8 mouse cellular contexts compared by ENCODE assay signal in the genomic region with DNA sequence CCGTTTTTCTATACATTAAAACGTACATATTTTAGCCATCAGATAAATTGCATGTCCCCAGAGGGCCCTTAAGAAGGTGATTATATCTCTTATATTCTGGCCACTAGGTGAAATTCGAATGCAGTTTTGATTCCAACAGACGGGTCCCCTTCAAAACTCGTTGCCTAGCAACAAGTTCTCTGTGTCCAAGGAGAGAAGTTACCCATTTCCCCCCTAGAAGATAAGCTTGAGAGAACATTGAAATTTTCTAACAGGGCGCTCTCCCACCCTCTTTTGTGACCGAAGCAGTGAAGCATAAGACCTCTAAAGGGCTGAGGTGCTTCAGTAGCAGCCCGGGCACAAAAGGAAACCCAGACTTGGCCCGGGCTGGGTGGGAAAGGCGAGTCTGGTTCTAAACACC. TPM values are rescaled to one million over a fixed set of nuclear protein-coding genes. Genes with fewer than 3 reads are reported as not detected.
A peak's percentile ranks its signal among the peaks of the same experiment; 100 is the strongest.
DNase-seq lines count a peak whose midpoint lies in the region; ATAC-seq and TF ChIP-seq lines count a peak whose summit lies in the region.

A gene (plus strand): TSS at position 324 of the 400 bp plus-strand sequence.

- H3K27me3 ChIP-seq in heart, adult 2 months (ENCODE audit: control insufficient read depth, insufficient read depth, low read length), result 0 out of 2 replicates have a peak, but pooled peaks cover 1% of the 10 kb centered on the region
- peaks cover 26% of the 10 kb centered on the region for H3K27me3 ChIP-seq in E14TG2a.4 (ENCODE audit: insufficient read depth, low read length)
- H3K27me3 ChIP-seq in forebrain, embryonic 15.5 days, result peaks cover 10% of the 10 kb centered on the region; the same call in 1 of the 2 replicates
- peaks cover 22% of the 10 kb centered on the region for H3K27me3 ChIP-seq in liver, postnatal 0 days (ENCODE audit: insufficient read depth, low read length)

- no peaks in the 10 kb centered on the region for H3K79me2 ChIP-seq in heart, adult 2 months (replicated peaks; ENCODE audit: control insufficient read depth, insufficient read depth, low read length)

- DNase-seq in heart, adult 2 months, result no peak
- no peak for DNase-seq in heart, adult 9 months (ENCODE audit: low spot score in 2 of 2)
- DNase-seq in liver, postnatal 0 days, result no peak
- DNase-seq in urinary bladder, postnatal 25 days (ENCODE audit: low spot score), result no peak
- DNase-seq in gastrocnemius, postnatal 25 days, result no peak
- no peak for DNase-seq in cerebellum, adult 9-10 months

- no peak for TF ChIP-seq POLR2A in heart, adult 2 months (IDR thresholded peaks at IDR 0.05; ENCODE audit: insufficient read depth, low read depth, low read length)

- no peaks in the 10 kb centered on the region for H3K9me3 ChIP-seq in E14TG2a.4 (ENCODE audit: low read length)
- no peaks in the 10 kb centered on the region for H3K9me3 ChIP-seq in forebrain, embryonic 15.5 days
- H3K9me3 ChIP-seq in liver, postnatal 0 days (ENCODE audit: low read length), result no peaks in the 10 kb centered on the region

- no peaks in the 10 kb centered on the region for H3K4me1 ChIP-seq in heart, adult 2 months (ENCODE audit: control insufficient read depth, insufficient read depth, low read length)
- H3K4me1 ChIP-seq in E14TG2a.4 (replicated peaks; ENCODE audit: low read depth, low read length), result peaks cover 15% of the 10 kb centered on the region
- peaks cover 10% of the 10 kb centered on the region for H3K4me1 ChIP-seq in forebrain, embryonic 15.5 days
- peaks cover 6% of the 10 kb centered on the region for H3K4me1 ChIP-seq in liver, postnatal 0 days (ENCODE audit: insufficient read depth)

- 18% methylated on average over 10 of the region's 10 CpGs for WGBS in heart, adult 2 months
- 9% methylated on average over 10 of the region's 10 CpGs for WGBS in forebrain, embryonic 15.5 days
- WGBS in liver, postnatal 0 days (ENCODE audit: insufficient replicate concordance), result 22% methylated on average over 10 of the region's 10 CpGs

- intact Hi-C loops in heart, adult 2 months (cut with DNase I), result no loop called here

- peak within 1 kb of the TSS; percentile 55 for H3K9ac ChIP-seq in heart, adult 2 months (ENCODE audit: low read depth, low read length)
- H3K9ac ChIP-seq in forebrain, embryonic 15.5 days (replicated peaks), result peak within 1 kb of the TSS; percentile 50
- no peak within 1 kb of the TSS for H3K9ac ChIP-seq in liver, postnatal 0 days (replicated peaks)

- no peak for TF ChIP-seq CTCF in heart, adult 2 months (IDR thresholded peaks at IDR 0.05)
- no peak for TF ChIP-seq CTCF in E14TG2a.4 (conservative IDR thresholded peaks at IDR 0.05; ENCODE audit: low read length)
- no peak for TF ChIP-seq CTCF in liver, postnatal 0 days (IDR thresholded peaks at IDR 0.05; ENCODE audit: low read depth)

- no peak for ATAC-seq in forebrain, embryonic 15.5 days (replicated peaks)
- no peak for ATAC-seq in liver, postnatal 0 days

- no peak within 1 kb of the TSS for H3K27ac ChIP-seq in heart, adult 2 months
- H3K27ac ChIP-seq in forebrain, embryonic 15.5 days (replicated peaks), result no peak within 1 kb of the TSS
- H3K27ac ChIP-seq in liver, postnatal 0 days (ENCODE audit: low read depth), result no peak within 1 kb of the TSS

- H3K36me3 ChIP-seq in heart, adult 2 months (ENCODE audit: control insufficient read depth, insufficient read depth, low read length), result no peaks in the 10 kb centered on the region
- H3K36me3 ChIP-seq in E14TG2a.4 (ENCODE audit: insufficient read depth, low read length), result no peaks in the 10 kb centered on the region
- no peaks in the 10 kb centered on the region for H3K36me3 ChIP-seq in forebrain, embryonic 15.5 days
- no peaks in the 10 kb centered on the region for H3K36me3 ChIP-seq in liver, postnatal 0 days (replicated peaks; ENCODE audit: insufficient read depth, low read length)

- H3K4me2 ChIP-seq in forebrain, embryonic 15.5 days (replicated peaks), result peak within 1 kb of the TSS; percentile 93
- H3K4me2 ChIP-seq in liver, postnatal 0 days (ENCODE audit: low read depth, low read length), result peak within 1 kb of the TSS; percentile 76

- peak within 1 kb of the TSS; percentile 51 for H3K4me3 ChIP-seq in heart, adult 2 months
- H3K4me3 ChIP-seq in E14TG2a.4 (replicated peaks; ENCODE audit: low read length), result peak within 1 kb of the TSS; percentile 81
- peak within 1 kb of the TSS; percentile 56 for H3K4me3 ChIP-seq in forebrain, embryonic 15.5 days
- H3K4me3 ChIP-seq in liver, postnatal 0 days (ENCODE audit: low read depth, low read length), result peak within 1 kb of the TSS; percentile 48

- TF ChIP-seq EP300 in heart, adult 2 months (IDR thresholded peaks at IDR 0.05; ENCODE audit: insufficient read depth, low read depth, low read length), result no peak
- no peak for TF ChIP-seq EP300 in liver, postnatal 0 days (IDR thresholded peaks at IDR 0.05; ENCODE audit: low read depth)

RNA-seq across cellular contexts. Expression of the gene that starts here (rescaled TPM):
- not detected for total RNA-seq in heart, adult 2 months (2021)
- polyA plus RNA-seq in heart, adult 2 months (2012; rRNA removed), result 1.0 TPM in 1 of 2 replicates, not detected in the other
- 2.0 and 2.4 TPM in 2 replicates for polyA plus RNA-seq in forebrain, embryonic 15.5 days (2015; fragmentation: Nextera tagmentation; extraction: Ambion mirVana)
- polyA plus RNA-seq in liver, postnatal 0 days (2015; fragmentation: Nextera tagmentation; extraction: Ambion mirVana), result not detected in 2 replicates
- total RNA-seq in gastrocnemius, postnatal 25 days (2021), result not detected
